Mouse (Mus musculus): ENCODE results near the gene Tlr3. TPM values are rescaled to one million over a fixed set of nuclear protein-coding genes. Genes with fewer than 3 reads are reported as not detected.
A peak's percentile ranks its signal among the peaks of the same experiment; 100 is the strongest.

Gene Tlr3
- polyA plus RNA-seq, 1 experiment from 2014 or later, result 2.9 TPM

DNA sequence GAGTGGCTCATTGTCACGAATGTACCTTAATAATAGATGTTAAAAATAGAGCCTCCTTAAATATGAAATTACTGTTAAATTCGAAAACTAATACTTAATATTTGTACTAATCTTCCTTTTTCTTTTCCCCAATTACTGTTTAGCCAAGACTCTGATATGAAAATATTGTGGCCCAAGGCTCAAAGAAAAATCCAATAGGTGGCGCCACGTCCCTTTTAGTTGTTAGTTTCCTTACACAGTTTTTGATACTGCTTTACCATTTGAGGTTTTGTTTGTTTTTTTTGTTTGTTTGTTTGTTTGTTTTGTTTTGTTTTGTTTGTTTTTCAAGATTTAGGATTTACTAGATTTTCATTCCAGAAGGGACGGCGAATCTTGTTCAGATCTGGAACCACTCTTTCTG is 48.6 kb downstream of the Tlr3 start:
- TF ChIP-seq CTCF (IDR thresholded peaks at IDR 0.05; ENCODE audit: low read depth), result peak; percentile 72
- no peak for TF ChIP-seq EP300 (optimal IDR thresholded peaks at IDR 0.05)

DNA sequence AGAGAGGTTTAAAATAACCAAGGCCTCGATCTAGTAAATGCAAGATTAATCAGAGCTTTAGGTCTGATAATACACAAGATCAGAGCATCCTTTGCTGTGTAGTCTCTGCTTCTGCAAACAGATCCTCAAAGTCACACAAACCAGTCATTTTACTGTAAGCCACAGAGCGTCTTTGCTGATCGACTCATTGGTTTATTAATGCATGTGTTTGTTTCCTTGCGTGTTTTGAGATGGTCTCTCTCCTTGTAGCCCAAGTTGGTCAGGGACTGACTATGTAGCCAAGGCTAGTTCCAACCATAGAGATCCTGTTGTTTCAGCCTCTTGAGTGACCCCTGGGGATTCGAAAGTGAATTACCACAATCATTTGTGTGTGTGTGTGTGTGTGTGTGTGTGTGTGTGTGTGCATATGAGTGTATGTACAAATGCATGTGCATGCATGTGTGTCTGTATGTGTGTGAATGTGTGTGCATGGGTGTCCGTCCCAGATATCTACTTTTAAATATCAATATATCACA is 51.7 kb downstream of the Tlr3 start:
- Histone ChIP-seq H3K36me3 (ENCODE audit: control insufficient read depth, insufficient read depth, low read length) (no peaks in the 10 kb centered on the region), H3K27ac (replicated peaks) (no peak overlapping the region), H3K27me3 (ENCODE audit: control insufficient read depth, insufficient read depth, low read length) (no peaks in the 10 kb centered on the region), H3K4me2 (replicated peaks; ENCODE audit: low read depth) (no peak overlapping the region; the same call in 1 of the 2 replicates), H3K4me1 (replicated peaks; ENCODE audit: control insufficient read depth, insufficient read depth) (no peaks in the 10 kb centered on the region), H3K9ac (ENCODE audit: low read length) (peak overlapping the region; percentile 80; the same call in 1 of the 2 replicates), H3K4me3 (ENCODE audit: low read depth, low read length) (no peak overlapping the region), H3K9me3 (ENCODE audit: control insufficient read depth, low read length) (no peaks in the 10 kb centered on the region)
- TF ChIP-seq EP300 (optimal IDR thresholded peaks at IDR 0.05) (no peak), CTCF (IDR thresholded peaks at IDR 0.05; ENCODE audit: low read depth) (peak; percentile 52)
- ATAC-seq (ENCODE audit: low FRiP score, low TSS enrichment) (no peak), DNase-seq (ENCODE audit: low spot score) (peak; percentile 26)
- WGBS, result 75% methylated on average over 6 of the region's 6 CpGs

More for the DNA sequence above, 48.6 kb downstream of the Tlr3 start:
- Histone ChIP-seq H3K4me2 (replicated peaks; ENCODE audit: low read depth) (no peak overlapping the region), H3K27me3 (ENCODE audit: control insufficient read depth, insufficient read depth, low read length) (no peaks in the 10 kb centered on the region), H3K36me3 (ENCODE audit: control insufficient read depth, insufficient read depth, low read length) (no peaks in the 10 kb centered on the region), H3K9me3 (ENCODE audit: control insufficient read depth, low read length) (no peaks in the 10 kb centered on the region), H3K4me3 (ENCODE audit: low read depth, low read length) (no peak overlapping the region), H3K9ac (ENCODE audit: low read length) (no peak overlapping the region), H3K4me1 (replicated peaks; ENCODE audit: control insufficient read depth, insufficient read depth) (no peaks in the 10 kb centered on the region), H3K27ac (replicated peaks) (no peak overlapping the region)
- peak; percentile 40 for DNase-seq (ENCODE audit: low spot score)
- WGBS, result 71% methylated on average over 6 of the region's 6 CpGs
- ATAC-seq (ENCODE audit: low FRiP score, low TSS enrichment), result no peak

DNA sequence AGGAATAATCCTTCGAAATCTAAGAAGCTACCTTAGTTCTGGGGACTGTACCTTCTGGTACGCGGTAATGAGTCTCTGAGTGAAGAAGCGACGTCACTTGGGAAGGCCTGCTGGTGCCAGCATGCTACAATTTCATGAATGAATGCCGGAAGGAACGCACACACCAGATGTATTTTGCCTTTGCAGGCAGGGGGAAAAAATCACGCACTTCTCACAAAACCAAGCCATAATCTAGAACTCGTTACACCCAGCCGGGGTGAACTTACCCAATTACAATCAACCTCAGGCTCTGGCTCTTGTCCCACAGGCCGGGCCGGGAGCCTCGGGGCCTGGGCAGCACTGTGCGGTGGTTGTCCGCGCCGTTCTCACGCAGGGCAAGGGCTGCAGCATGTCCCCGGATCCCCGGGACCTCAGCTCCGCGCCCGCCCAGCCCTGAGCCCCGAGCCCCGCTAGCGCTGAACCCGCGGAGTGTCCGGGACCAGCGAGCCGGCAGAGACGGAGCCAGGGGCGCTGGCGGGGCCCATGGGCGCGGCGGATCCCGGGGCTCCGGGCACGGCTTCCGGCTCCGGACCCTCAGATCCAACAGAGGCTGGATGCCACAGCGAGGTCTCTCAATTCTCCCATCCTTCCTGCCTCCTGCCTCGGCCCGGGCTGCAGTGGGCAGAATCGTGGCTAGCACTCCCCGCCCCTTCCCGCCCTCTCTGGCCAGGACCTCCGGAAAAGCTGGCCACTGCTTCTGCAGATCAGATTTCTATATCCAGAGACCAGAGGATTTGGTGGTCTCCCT is 52.6 kb downstream of the Tlr3 start:
- Histone ChIP-seq H3K27me3 (ENCODE audit: control insufficient read depth, insufficient read depth, low read length) (no peaks in the 10 kb centered on the region), H3K9ac (ENCODE audit: low read length) (peak overlapping the region; percentile 80), H3K36me3 (ENCODE audit: control insufficient read depth, insufficient read depth, low read length) (no peaks in the 10 kb centered on the region), H3K4me2 (replicated peaks; ENCODE audit: low read depth) (peak overlapping the region; percentile 98), H3K4me3 (ENCODE audit: low read depth, low read length) (peak overlapping the region; percentile 70), H3K9me3 (ENCODE audit: control insufficient read depth, low read length) (no peaks in the 10 kb centered on the region), H3K4me1 (replicated peaks; ENCODE audit: control insufficient read depth, insufficient read depth) (no peaks in the 10 kb centered on the region), H3K27ac (replicated peaks) (peak overlapping the region; percentile 73)
- WGBS, result 2% methylated on average over 45 of the region's 49 CpGs
- TF ChIP-seq CTCF (IDR thresholded peaks at IDR 0.05; ENCODE audit: low read depth), result peak; percentile 3; the same call in 1 of the 2 replicates
- no peak for TF ChIP-seq EP300 (optimal IDR thresholded peaks at IDR 0.05)
- DNase-seq (ENCODE audit: low spot score) (peak; percentile 63), ATAC-seq (ENCODE audit: low FRiP score, low TSS enrichment) (peak; percentile 72)

DNA sequence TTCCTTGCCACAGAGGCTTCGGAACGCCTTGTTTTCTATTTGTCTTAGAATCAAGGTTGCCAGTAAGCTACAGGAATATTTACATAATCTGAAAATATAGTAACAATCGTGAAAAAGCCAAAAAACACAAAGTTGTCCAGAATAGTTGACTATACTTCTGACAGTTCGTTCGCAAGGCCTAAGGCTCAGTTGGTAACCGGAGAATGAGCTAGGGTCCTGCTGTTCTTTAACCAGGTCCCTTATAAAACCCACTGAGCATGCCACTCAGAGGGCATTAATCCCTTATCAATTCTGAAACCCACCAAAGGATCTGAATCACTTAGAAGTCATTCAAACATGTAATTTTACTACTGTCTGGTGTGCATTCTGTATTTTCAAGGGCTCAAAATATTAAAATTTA is 55.1 kb downstream of the Tlr3 start:
- no peaks in the 10 kb centered on the region for H3K27me3 ChIP-seq (ENCODE audit: control insufficient read depth, insufficient read depth, low read length)
- TF ChIP-seq EP300 (optimal IDR thresholded peaks at IDR 0.05) (no peak), CTCF (IDR thresholded peaks at IDR 0.05; ENCODE audit: low read depth) (no peak)
- no peak overlapping the region for H3K27ac ChIP-seq (replicated peaks)
- H3K4me1 ChIP-seq (replicated peaks; ENCODE audit: control insufficient read depth, insufficient read depth), result no peaks in the 10 kb centered on the region
- no peak for DNase-seq (ENCODE audit: low spot score)
- H3K4me3 ChIP-seq (ENCODE audit: low read depth, low read length), result no peak overlapping the region
- H3K36me3 ChIP-seq (ENCODE audit: control insufficient read depth, insufficient read depth, low read length), result no peaks in the 10 kb centered on the region
- no peak overlapping the region for H3K4me2 ChIP-seq (replicated peaks; ENCODE audit: low read depth)
- no peaks in the 10 kb centered on the region for H3K9me3 ChIP-seq (ENCODE audit: control insufficient read depth, low read length)
- no peak overlapping the region for H3K9ac ChIP-seq (ENCODE audit: low read length)
- no peak for ATAC-seq (ENCODE audit: low FRiP score, low TSS enrichment)
- whole genome bisulfite sequencing, result 68% methylated on average over 6 of the region's 6 CpGs

Other genes starting within 250 kb of the Tlr3 start
- gene F11, start 149.0 kb downstream of the Tlr3 start, polyA plus RNA-seq (2015; fragmentation: Nextera tagmentation; extraction: Ambion mirVana), result 0.05 TPM in 2 replicates
- 0.02 and 0.13 TPM in 2 replicates for gene Klkb1, start 116.2 kb downstream of the Tlr3 start, polyA plus RNA-seq (2015; fragmentation: Nextera tagmentation; extraction: Ambion mirVana)
- gene Gm45753, start 102.6 kb downstream of the Tlr3 start, polyA plus RNA-seq (2015; fragmentation: Nextera tagmentation; extraction: Ambion mirVana), result 0.06 and 0.08 TPM in 2 replicates
- 5.1 and 6.3 TPM in 2 replicates for gene Cyp4v3, start 77.9 kb downstream of the Tlr3 start, polyA plus RNA-seq (2015; fragmentation: Nextera tagmentation; extraction: Ambion mirVana)
- gene Fam149a, start 28.8 kb downstream of the Tlr3 start, polyA plus RNA-seq (2015; fragmentation: Nextera tagmentation; extraction: Ambion mirVana), result 15.9 and 17.9 TPM in 2 replicates
- 19.0 and 21.1 TPM in 2 replicates for gene Sorbs2, start 96.7 kb upstream of the Tlr3 start, polyA plus RNA-seq (2015; fragmentation: Nextera tagmentation; extraction: Ambion mirVana)